Mouse (Mus musculus): ENCODE results near the gene Cacna1d. TPM values are rescaled to one million over a fixed set of nuclear protein-coding genes. Genes with fewer than 3 reads are reported as not detected.
A peak's percentile ranks its signal among the peaks of the same experiment; 100 is the strongest.

Cacna1d gene
- total RNA-seq, 2 experiments from 2014 or later = 0.36 to 0.38 TPM

GRCm38 (mm10) chr14:30504990-30505389 is 13.7 kb upstream of the Cacna1d start:
- no peak for TF ChIP-seq CTCF (IDR thresholded peaks at IDR 0.05)
- intact Hi-C loops (cut with DNase I) = no loop called here
- no peak for DNase-seq
- H3K4me3 ChIP-seq = no peak overlapping the region
- H3K27ac ChIP-seq = no peak overlapping the region

GRCm38 (mm10) chr14:30498202-30498601 is 6.9 kb upstream of the Cacna1d start:
- intact Hi-C loops (cut with DNase I) = no loop called here
- H3K27ac ChIP-seq = no peak overlapping the region
- no peak for TF ChIP-seq CTCF (IDR thresholded peaks at IDR 0.05)

GRCm38 (mm10) chr14:30494998-30495397 is 3.7 kb upstream of the Cacna1d start:
- intact Hi-C loops (cut with DNase I) = no loop called here
- no peak overlapping the region for H3K4me3 ChIP-seq
- TF ChIP-seq CTCF (IDR thresholded peaks at IDR 0.05) = no peak
- H3K27ac ChIP-seq = no peak overlapping the region
- DNase-seq = no peak

More at GRCm38 (mm10) chr14:30498202-30498601, 6.9 kb upstream of the Cacna1d start:
- H3K4me3 ChIP-seq = no peak overlapping the region
- no peak for DNase-seq

- Histone ChIP-seq H3K4me3 (no peak overlapping the region), H3K27ac (no peak overlapping the region)
- TF ChIP-seq CTCF (IDR thresholded peaks at IDR 0.05) = no peak
- intact Hi-C loops (cut with DNase I) = no loop called here
- DNase-seq = no peak
Observed at GRCm38 (mm10) chr14:30493276-30493675, 2.0 kb upstream of the Cacna1d start.

- TF ChIP-seq CTCF (IDR thresholded peaks at IDR 0.05) = peak; percentile 33
- Histone ChIP-seq H3K27ac (peak within 1 kb of the TSS; percentile 95), H3K4me3 (peak within 1 kb of the TSS; percentile 79)
- DNase-seq = peak; percentile 96
- intact Hi-C loops (cut with DNase I) = loop anchor here (5.0 to 10.0 kb wide), 2 partner anchors 93 to 505 kb away; partner anchors contain the start of gene Actr8
Observed at GRCm38 (mm10) chr14:30479361-30479948, 11.8 kb downstream of the Cacna1d start, which contains the start of gene Dcp1a. Dcp1a (plus strand) TSS chr14:30479535.

GRCm38 (mm10) chr14:30474416-30474815 is 16.8 kb downstream of the Cacna1d start:
- no peak for TF ChIP-seq CTCF (IDR thresholded peaks at IDR 0.05)
- Histone ChIP-seq H3K4me3 (no peak overlapping the region), H3K27ac (no peak overlapping the region)
- intact Hi-C loops (cut with DNase I) = loop anchor here (10.0 kb wide), 1 partner anchor 500 kb away; the partner anchor contains the start of gene Actr8
- no peak for DNase-seq

- no peak overlapping the region for H3K4me3 ChIP-seq
- TF ChIP-seq CTCF (IDR thresholded peaks at IDR 0.05) = no peak
- no peak overlapping the region for H3K27ac ChIP-seq
- intact Hi-C loops (cut with DNase I) = loop anchor here (10.0 kb wide), 1 partner anchor 499 kb away; the partner anchor contains the start of gene Actr8
- no peak for DNase-seq
Observed at GRCm38 (mm10) chr14:30473605-30474004, 17.6 kb downstream of the Cacna1d start.

- no peak overlapping the region for H3K27ac ChIP-seq
- intact Hi-C loops (cut with DNase I) = no loop called here
- DNase-seq = no peak
- no peak for TF ChIP-seq CTCF (IDR thresholded peaks at IDR 0.05)
- no peak overlapping the region for H3K4me3 ChIP-seq
Observed at GRCm38 (mm10) chr14:30463312-30463711, 27.9 kb downstream of the Cacna1d start.

- intact Hi-C loops (cut with DNase I) = loop anchor here (1.0 kb wide), 1 partner anchor 323 kb away; no protein-coding TSS in a partner anchor
- TF ChIP-seq CTCF (IDR thresholded peaks at IDR 0.05) = peak; percentile 98
- peak; percentile 79 for DNase-seq
Observed at GRCm38 (mm10) chr14:30459891-30460523, 31.2 kb downstream of the Cacna1d start.

GRCm38 (mm10) chr14:30458820-30459219 is 32.4 kb downstream of the Cacna1d start:
- DNase-seq = no peak
- TF ChIP-seq CTCF (IDR thresholded peaks at IDR 0.05) = no peak
- Histone ChIP-seq H3K4me3 (no peak overlapping the region), H3K27ac (no peak overlapping the region)
- intact Hi-C loops (cut with DNase I) = no loop called here

More at GRCm38 (mm10) chr14:30459891-30460523, 31.2 kb downstream of the Cacna1d start:
- H3K4me3 ChIP-seq = peak overlapping the region; percentile 53
- no peak overlapping the region for H3K27ac ChIP-seq

- no peak for DNase-seq
- Histone ChIP-seq H3K27ac (no peak overlapping the region), H3K4me3 (no peak overlapping the region)
- intact Hi-C loops (cut with DNase I) = no loop called here
- no peak for TF ChIP-seq CTCF (IDR thresholded peaks at IDR 0.05)
Observed at GRCm38 (mm10) chr14:30457897-30458296, 33.4 kb downstream of the Cacna1d start.

GRCm38 (mm10) chr14:30457436-30457835 is 33.8 kb downstream of the Cacna1d start:
- H3K4me3 ChIP-seq = no peak overlapping the region
- no peak for TF ChIP-seq CTCF (IDR thresholded peaks at IDR 0.05)
- no peak overlapping the region for H3K27ac ChIP-seq
- DNase-seq = no peak
- intact Hi-C loops (cut with DNase I) = no loop called here

- H3K27ac ChIP-seq = no peak overlapping the region
- DNase-seq = no peak
- no peak for TF ChIP-seq CTCF (IDR thresholded peaks at IDR 0.05)
- intact Hi-C loops (cut with DNase I) = no loop called here
- no peak overlapping the region for H3K4me3 ChIP-seq
Observed at GRCm38 (mm10) chr14:30455801-30456595, 35.3 kb downstream of the Cacna1d start.

All from gastrocnemius, adult 2 months (tissue).